Mouse (Mus musculus) heart, embryonic 14.5 days (tissue): ENCODE measurements around the gene Elp1. TPM values are rescaled to one million over a fixed set of nuclear protein-coding genes. Genes with fewer than 3 reads are reported as not detected.

Experiments
- ATAC-seq: fragments of 200-750 bp; cut with Nextera tagmentation; 2 replicates; pipeline ENCODE4 v1.8.0; 2017; ENCODE audit warnings: low read depth, moderate TSS enrichment; ENCODE audit not compliant: insufficient number of reproducible peaks, insufficient read depth, low FRiP score
- H3K27ac ChIP-seq, 2 experiments: fragments of 200-500 bp in 1 of 2; fragments of 300-500 bp in 1 of 2; sonication (generic) in 1 of 2; replicated peaks in 1 of 2; 2 replicates each; pipeline ENCODE4 v1.5.1; 2012 to 2014; ENCODE audit warnings: low read depth in 2 of 2, low read length in 2 of 2, control low read depth in 1 of 2, mild to moderate bottlenecking in 1 of 2, mixed read lengths in 1 of 2; ENCODE audit not compliant: control insufficient read depth in 1 of 2, insufficient read depth in 1 of 2
- H3K27me3 ChIP-seq: fragments of 300-500 bp; sonication (generic); 2 replicates; pipeline ENCODE4 v1.6.1; 2014; ENCODE audit warnings: mild to moderate bottlenecking, low read length, control low read depth; ENCODE audit not compliant: control insufficient read depth, insufficient read depth
- H3K36me3 ChIP-seq: fragments of 300-500 bp; sonication (generic); 2 replicates; pipeline ENCODE4 v1.6.1; 2014; ENCODE audit warnings: mild to moderate bottlenecking, control low read depth, low read length, mixed read lengths; ENCODE audit not compliant: control insufficient read depth, insufficient read depth
- H3K4me1 ChIP-seq, 2 experiments: fragments of 200-500 bp in 1 of 2; fragments of 300-500 bp in 1 of 2; sonication (generic) in 1 of 2; 2 replicates each; pipeline ENCODE4 v1.6.1; 2012 to 2014; ENCODE audit warnings: low read length in 2 of 2, control low read depth in 1 of 2, mixed read lengths in 1 of 2; ENCODE audit not compliant: control insufficient read depth in 2 of 2, insufficient read depth in 2 of 2
- H3K4me2 ChIP-seq: fragments of 300-500 bp; sonication (generic); 2 replicates; pipeline ENCODE4 v1.6.1; 2014; ENCODE audit warnings: mild to moderate bottlenecking, low read length
- H3K4me3 ChIP-seq, 2 experiments: fragments of 200-500 bp in 1 of 2; fragments of 300-500 bp in 1 of 2; sonication (generic) in 1 of 2; 2 replicates each; pipeline ENCODE4 v1.5.1; 2012 to 2014; ENCODE audit warnings: low read length in 2 of 2, mild to moderate bottlenecking in 2 of 2, control low read depth in 1 of 2, low read depth in 1 of 2, moderate library complexity in 1 of 2; ENCODE audit not compliant: control insufficient read depth in 1 of 2, insufficient read depth in 1 of 2
- H3K9ac ChIP-seq: fragments of 300-500 bp; sonication (generic); 2 replicates; pipeline ENCODE4 v1.6.1; 2014; ENCODE audit warnings: mild to moderate bottlenecking, low read length
- H3K9me3 ChIP-seq: fragments of 300-500 bp; sonication (generic); 2 replicates; pipeline ENCODE4 v1.6.1; 2016; ENCODE audit warnings: low read length, control low read depth; ENCODE audit not compliant: control insufficient read depth
- WGBS: fragments of 180-500 bp; shearing (Covaris S2); extraction: QIAGEN DNeasy Blood & Tissue Kit; methylation state at CpG from one replicate; pipeline ENCODE4 v1.1.7; 2014; 5-methylcytosine and 5-hydroxymethylcytosine counted together
- polyA plus RNA-seq: library from polyadenylated mRNA; unstranded; fragments of >200 nt; fragmentation: Nextera tagmentation; extraction: Ambion mirVana; gene quantifications from 2 replicates; pipeline ENCODE4 v1.2.1, GENCODE M21; 2014

Elp1 gene
- polyA plus RNA-seq, 1 experiment from 2014 or later = 36.6 TPM

DNA sequence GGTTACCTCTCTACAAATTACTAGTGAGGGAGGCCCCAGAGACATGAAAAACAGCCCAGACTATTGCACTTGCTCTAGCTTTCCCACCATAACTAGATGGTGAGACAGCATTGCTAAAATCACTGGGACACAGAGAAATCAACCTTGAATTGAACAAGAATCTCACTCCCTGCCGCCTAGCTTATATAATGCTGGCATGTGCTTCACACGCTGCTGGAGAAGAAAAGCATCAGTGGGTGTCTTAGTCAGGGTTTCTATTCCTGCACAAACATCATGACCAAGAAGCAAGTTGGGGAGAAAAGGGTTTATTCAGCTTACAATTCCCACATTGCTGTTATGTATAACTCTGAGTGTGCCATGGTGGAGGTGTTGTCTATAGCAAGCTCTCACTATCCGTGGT is 89.0 kb downstream of the Elp1 start:
- H3K4me1 ChIP-seq = peaks cover 7 to 13% of the 10 kb centered on the region in 2 experiments
- H3K27ac ChIP-seq = no peak overlapping the region
- no peak overlapping the region for H3K4me2 ChIP-seq
- no peak overlapping the region for H3K4me3 ChIP-seq
- H3K36me3 ChIP-seq = no peaks in the 10 kb centered on the region
- H3K27me3 ChIP-seq = no peaks in the 10 kb centered on the region
- H3K9me3 ChIP-seq = no peaks in the 10 kb centered on the region
- H3K9ac ChIP-seq = no peak overlapping the region
- no peak for ATAC-seq
- WGBS = 92% methylated on average over 3 of the region's 3 CpGs

DNA sequence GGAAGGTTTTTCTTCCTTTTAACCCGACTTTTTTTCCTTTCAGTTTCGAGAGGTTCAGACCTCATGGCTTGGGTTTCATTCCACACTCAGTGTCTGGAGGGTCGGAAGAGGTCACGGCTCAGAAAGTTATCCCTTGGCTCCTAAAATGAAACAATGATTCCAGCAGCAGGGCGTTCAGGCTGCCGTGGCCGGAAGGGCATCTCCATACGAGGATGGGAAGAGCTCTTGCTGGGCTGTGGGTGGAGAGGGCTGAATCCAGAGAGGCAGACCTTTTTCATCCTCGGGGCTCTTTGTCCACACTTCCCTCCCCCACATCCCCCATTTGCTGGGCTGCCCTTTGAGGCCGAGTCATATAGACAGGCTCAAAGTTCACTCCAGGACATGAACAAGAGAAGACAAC is 99.9 kb downstream of the Elp1 start:
- no peak for ATAC-seq
- Histone ChIP-seq H3K4me2 (no peak overlapping the region), H3K36me3 (no peaks in the 10 kb centered on the region), H3K9me3 (no peaks in the 10 kb centered on the region), H3K27ac (no peak overlapping the region), H3K27me3 (no peaks in the 10 kb centered on the region), H3K4me1 (no peaks in the 10 kb centered on the region; a peak in 1 of 4 replicates), H3K9ac (no peak overlapping the region), H3K4me3 (no peak overlapping the region)
- 36% methylated on average over 10 of the region's 10 CpGs for WGBS

Other genes starting within 250 kb of the Elp1 start
- gene Gm26657, start 62.3 kb downstream of the Elp1 start, polyA plus RNA-seq = not detected in 2 replicates
- not detected in 2 replicates for gene Actl7b, start 60.9 kb downstream of the Elp1 start, polyA plus RNA-seq
- not detected in 2 replicates for gene Actl7a, start 58.9 kb downstream of the Elp1 start, polyA plus RNA-seq
- 11.2 and 12.1 TPM in 2 replicates for gene Fam206a, start within 50 bp of the Elp1 start, polyA plus RNA-seq
- 27.2 and 27.8 TPM in 2 replicates for gene Ctnnal1, start 62.9 kb upstream of the Elp1 start, polyA plus RNA-seq
- 21.6 and 22.7 TPM in 2 replicates for gene Tmem245, start 145.1 kb upstream of the Elp1 start, polyA plus RNA-seq
- 0.12 and 0.23 TPM in 2 replicates for gene Frrs1l, start 188.1 kb upstream of the Elp1 start, polyA plus RNA-seq